Mouse (Mus musculus): ENCODE measurements around the gene Ppfia1.

DNA sequence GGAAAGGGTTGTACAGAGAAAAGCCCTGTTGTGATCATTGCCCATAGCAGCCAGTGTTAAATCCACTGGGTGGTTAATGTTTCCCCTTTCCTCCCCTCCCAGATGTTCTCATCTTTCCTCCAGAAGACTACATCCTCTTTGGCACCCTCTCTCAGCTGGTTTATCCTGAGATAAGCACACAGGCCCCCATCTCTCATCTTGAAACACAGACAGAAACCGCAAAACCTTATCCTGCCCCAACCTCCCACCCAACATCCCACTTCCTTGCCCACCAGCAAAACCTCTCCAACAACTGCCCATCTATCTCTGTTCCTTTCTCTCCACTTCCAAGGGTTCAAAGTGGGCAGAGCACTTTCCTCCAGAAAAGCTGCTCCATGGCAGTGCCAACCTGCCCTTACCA lies 46.7 kb downstream of the Ppfia1 start:
- no peak for TF ChIP-seq POLR2A (IDR thresholded peaks at IDR 0.05; ENCODE audit: borderline replicate concordance, insufficient read depth, low read length)
- TF ChIP-seq CTCF (IDR thresholded peaks at IDR 0.05; ENCODE audit: borderline replicate concordance, insufficient read depth, low read depth, low read length), result no peak

All from cerebellum, adult 2 months (tissue).